Mouse (Mus musculus) hindbrain, embryonic 14.5 days (tissue): ENCODE data around the gene Axl. TPM values are rescaled to one million over a fixed set of nuclear protein-coding genes. Genes with fewer than 3 reads are reported as not detected.

Experiments used
- ATAC-seq: fragments of 200-750 bp; cut with Nextera tagmentation; 2 replicates; pipeline ENCODE4 v1.8.0; 2017; ENCODE audit warnings: moderate number of reproducible peaks, mild to moderate bottlenecking, moderate TSS enrichment, moderate library complexity; ENCODE audit not compliant: low FRiP score
- DNase-seq: peaks from one replicate; pipeline ENCODE4 v3.0.0-alpha.2; 2015; ENCODE audit warnings: low spot score
- H3K27ac ChIP-seq: fragments of 300-500 bp; sonication (generic); 2 replicates; pipeline ENCODE4 v1.5.1; 2014; ENCODE audit warnings: mild to moderate bottlenecking, moderate library complexity
- H3K27me3 ChIP-seq: fragments of 300-500 bp; sonication (generic); 2 replicates; pipeline ENCODE4 v1.6.1; 2014; ENCODE audit warnings: mild to moderate bottlenecking, low read length, mixed read lengths; ENCODE audit not compliant: control insufficient read depth, insufficient read depth
- H3K36me3 ChIP-seq: fragments of 300-500 bp; sonication (generic); replicated peaks from 2 replicates; pipeline ENCODE4 v1.6.1; 2014; ENCODE audit not compliant: control insufficient read depth, insufficient read depth
- H3K4me1 ChIP-seq: fragments of 300-500 bp; sonication (generic); replicated peaks from 2 replicates; pipeline ENCODE4 v1.6.1; 2014; ENCODE audit warnings: antibody characterized with exemption, low read length, mixed read lengths; ENCODE audit not compliant: control insufficient read depth, insufficient read depth
- H3K4me2 ChIP-seq: fragments of 300-500 bp; sonication (generic); replicated peaks from 2 replicates; pipeline ENCODE4 v1.6.1; 2014; ENCODE audit warnings: mild to moderate bottlenecking, moderate library complexity
- H3K4me3 ChIP-seq: fragments of 300-500 bp; sonication (generic); replicated peaks from 2 replicates; pipeline ENCODE4 v1.5.1; 2014; ENCODE audit warnings: mild to moderate bottlenecking, low read length
- H3K9ac ChIP-seq: fragments of 300-500 bp; sonication (generic); 2 replicates; pipeline ENCODE4 v1.6.1; 2014
- H3K9me3 ChIP-seq: fragments of 300-500 bp; sonication (generic); 2 replicates; pipeline ENCODE4 v1.6.1; 2016; ENCODE audit warnings: low read length; ENCODE audit not compliant: control insufficient read depth
- WGBS: fragments of 180-500 bp; shearing (Covaris S2); extraction: QIAGEN DNeasy Blood & Tissue Kit; methylation state at CpG from one replicate; pipeline ENCODE4 v1.1.7; 2014; 5-methylcytosine and 5-hydroxymethylcytosine counted together
- microRNA-seq: library from miRNA; unstranded; fragments of <30 nt; microRNA quantifications from one replicate; pipeline ENCODE4, GENCODE M21; 2016
- polyA plus RNA-seq: library from polyadenylated mRNA; unstranded; fragments of >200 nt; fragmentation: Nextera tagmentation; extraction: Ambion mirVana; gene quantifications from 2 replicates; pipeline ENCODE4 v1.2.1, GENCODE M21; 2014

The Axl gene
- polyA plus RNA-seq, 1 experiment from 2014 or later: 20.6 TPM

- ATAC-seq: 0 out of 2 replicates have a peak, but pooled peaks have one; percentile 12
- H3K4me1 ChIP-seq: peaks cover 12% of the 10 kb centered on the region
- no peak for DNase-seq
- peak overlapping the region; percentile 9; the same call in 1 of the 2 replicates for H3K4me2 ChIP-seq
- H3K27ac ChIP-seq: no peak overlapping the region
- no peak overlapping the region for H3K4me3 ChIP-seq
- peaks cover 32% of the 10 kb centered on the region for H3K36me3 ChIP-seq
- H3K9me3 ChIP-seq: no peaks in the 10 kb centered on the region
- WGBS: 9% methylated on average over 5 of the region's 7 CpGs
- peak overlapping the region; percentile 18 for H3K9ac ChIP-seq
- H3K27me3 ChIP-seq: no peaks in the 10 kb centered on the region
Measured at GRCm38 (mm10) chr7:25710519-25711130, 77.9 kb downstream of the Axl start.

GRCm38 (mm10) chr7:25709961-25710360, 78.5 kb downstream of the Axl start:
- no peak overlapping the region for H3K4me3 ChIP-seq
- ATAC-seq: 0 out of 2 replicates have a peak, but pooled peaks have one; percentile 4
- 19% methylated on average over 12 of the region's 12 CpGs for WGBS
- no peak overlapping the region for H3K27ac ChIP-seq
- no peaks in the 10 kb centered on the region for H3K9me3 ChIP-seq
- DNase-seq: no peak
- H3K4me2 ChIP-seq: 0 out of 2 replicates have a peak overlapping the region, but pooled peaks have one; percentile 9
- H3K27me3 ChIP-seq: no peaks in the 10 kb centered on the region
- peak overlapping the region; percentile 18 for H3K9ac ChIP-seq
- peaks cover 26% of the 10 kb centered on the region for H3K36me3 ChIP-seq
- peaks cover 18% of the 10 kb centered on the region for H3K4me1 ChIP-seq

GRCm38 (mm10) chr7:25707581-25708292, 80.8 kb downstream of the Axl start:
- Histone ChIP-seq H3K9ac (no peak overlapping the region), H3K4me3 (no peak overlapping the region), H3K4me2 (no peak overlapping the region), H3K27ac (peak overlapping the region; percentile 43; the same call in 1 of the 2 replicates), H3K9me3 (no peaks in the 10 kb centered on the region), H3K4me1 (peaks cover 29% of the 10 kb centered on the region), H3K27me3 (0 out of 2 replicates have a peak, but pooled peaks cover 10% of the 10 kb centered on the region), H3K36me3 (peaks cover 4% of the 10 kb centered on the region; the same call in 1 of the 2 replicates)
- WGBS: 65% methylated on average over 13 of the region's 15 CpGs
- ATAC-seq: no peak
- no peak for DNase-seq

Small RNAs within 50 kb of the gene (microRNA-seq; reads per million reads assigned to microRNA genes)
- not detected for gene Gm24865

Other genes with a start within 250 kb of the Axl start
- 0.21 TPM in 1 of 2 replicates, not detected in the other for gene Ceacam2, start 248.8 kb downstream of the Axl start, polyA plus RNA-seq
- not detected in 2 replicates for gene Erich4, start 172.8 kb downstream of the Axl start, polyA plus RNA-seq
- 43.3 and 43.8 TPM in 2 replicates for gene Dmac2, start 169.3 kb downstream of the Axl start, polyA plus RNA-seq
- 0.27 and 0.43 TPM in 2 replicates for gene B3gnt8, start 162.1 kb downstream of the Axl start, polyA plus RNA-seq
- 33.0 and 37.3 TPM in 2 replicates for gene Bckdha, start 129.7 kb downstream of the Axl start, polyA plus RNA-seq
- 31.5 and 39.7 TPM in 2 replicates for gene Exosc5, start 129.5 kb downstream of the Axl start, polyA plus RNA-seq
- gene Tmem91, start 113.5 kb downstream of the Axl start, polyA plus RNA-seq: 54.1 and 64.8 TPM in 2 replicates
- 41.8 and 42.7 TPM in 2 replicates for gene B9d2, start 107.9 kb downstream of the Axl start, polyA plus RNA-seq
- gene Tgfb1, start 101.7 kb downstream of the Axl start, polyA plus RNA-seq: 0.82 and 1.1 TPM in 2 replicates
- gene Ccdc97, start 69.6 kb downstream of the Axl start, polyA plus RNA-seq: 41.9 and 43.5 TPM in 2 replicates
- 54.7 and 55.2 TPM in 2 replicates for gene Hnrnpul1, start 33.9 kb downstream of the Axl start, polyA plus RNA-seq
- gene Cyp2s1, start 28.2 kb upstream of the Axl start, polyA plus RNA-seq: 1.6 and 2.2 TPM in 2 replicates
- gene Cyp2b10, start 108.9 kb upstream of the Axl start, polyA plus RNA-seq: not detected in 2 replicates